ENCODE assay signal across 1 mouse cellular context in the genomic region with DNA sequence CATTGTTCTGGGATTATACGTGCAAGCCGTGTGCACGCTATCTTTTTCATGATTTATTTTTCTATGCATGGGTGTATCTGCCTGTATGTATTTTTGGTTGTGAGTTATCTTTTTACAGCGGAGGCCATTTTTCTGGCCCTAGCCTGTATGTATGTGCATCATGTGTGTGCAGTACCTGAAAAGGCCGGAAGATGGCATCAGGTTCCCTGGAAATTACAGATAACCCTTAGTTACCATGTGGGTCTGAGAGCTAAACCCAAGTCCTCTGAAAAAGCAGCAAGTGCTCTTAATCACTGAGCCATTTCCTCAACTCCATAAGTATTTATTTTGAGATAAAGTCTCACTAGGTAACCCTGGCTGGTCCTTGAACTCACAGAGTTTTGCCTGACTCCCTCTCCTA.
TF ChIP-seq lines count a peak whose summit lies in the region.

No protein-coding gene starts in this region.

TF ChIP-seq in MEL, 35 proteins besides CTCF, POLR2A, EP300 and RAD21:
- TF ChIP-seq TCF12 (IDR thresholded peaks at IDR 0.05; ENCODE audit: low read depth, low read length): no peak
- peak; percentile 36; the same call in 1 of the 2 replicates for TF ChIP-seq SMC3 (IDR thresholded peaks at IDR 0.05; ENCODE audit: low read depth, low read length)
- TF ChIP-seq JUND (IDR thresholded peaks at IDR 0.05; ENCODE audit: low read depth, low read length): no peak
- no peak for TF ChIP-seq ZNF384 (IDR thresholded peaks at IDR 0.05; ENCODE audit: low read depth, low read length)
- no peak for TF ChIP-seq MEF2A (IDR thresholded peaks at IDR 0.05; ENCODE audit: extremely low read depth, insufficient replicate concordance, low read depth, low read length, poor library complexity, severe bottlenecking)
- no peak for TF ChIP-seq MAZ (IDR thresholded peaks at IDR 0.05; ENCODE audit: low read depth, low read length)
- TF ChIP-seq SIN3A (IDR thresholded peaks at IDR 0.05; ENCODE audit: low read length): no peak; the same call in 1 of the 2 replicates
- TF ChIP-seq GATA1 (IDR thresholded peaks at IDR 0.05; ENCODE audit: low read depth, low read length): peak; percentile 23; the same call in 1 of the 2 replicates
- TF ChIP-seq MXI1 (IDR thresholded peaks at IDR 0.05; ENCODE audit: low read depth, low read length): no peak
- TF ChIP-seq UBTF (IDR thresholded peaks at IDR 0.05; ENCODE audit: borderline replicate concordance, insufficient read depth, low read depth, low read length): no peak
- 0 out of 2 replicates have a peak, but pooled peaks have one; percentile 23 for TF ChIP-seq MAX (IDR thresholded peaks at IDR 0.05; ENCODE audit: low read length)
TF ChIP-seq in MEL: peak in this region for 3.
